Mouse (Mus musculus) liver, embryonic 11.5 days (tissue): Measurements from ENCODE around the gene Cped1. TPM values are rescaled to one million over a fixed set of nuclear protein-coding genes. Genes with fewer than 3 reads are reported as not detected.

Experiments
- ATAC-seq: fragments of 200-750 bp; cut with Nextera tagmentation; replicated peaks from 2 replicates; pipeline ENCODE4 v1.8.0; 2017; ENCODE audit warnings: moderate number of reproducible peaks, mild to moderate bottlenecking, moderate TSS enrichment, moderate library complexity; ENCODE audit not compliant: low FRiP score
- DNase-seq: peaks from one replicate; pipeline ENCODE4 v3.0.0-alpha.2; 2017; ENCODE audit warnings: low spot score
- H3K27ac ChIP-seq: fragments of 300-500 bp; sonication (generic); 2 replicates; pipeline ENCODE4 v1.5.1; 2014; ENCODE audit warnings: mild to moderate bottlenecking, low read depth, low read length, control low read depth
- H3K27me3 ChIP-seq: fragments of 300-500 bp; sonication (generic); replicated peaks from 2 replicates; pipeline ENCODE4 v1.6.1; 2014; ENCODE audit warnings: low read length, mixed read lengths; ENCODE audit not compliant: control insufficient read depth, insufficient read depth
- H3K36me3 ChIP-seq: fragments of 300-500 bp; sonication (generic); 2 replicates; pipeline ENCODE4 v1.6.1; 2014; ENCODE audit warnings: mild to moderate bottlenecking, low read length, moderate library complexity, mixed read lengths; ENCODE audit not compliant: control insufficient read depth, insufficient read depth
- H3K4me1 ChIP-seq: fragments of 300-500 bp; sonication (generic); replicated peaks from 2 replicates; pipeline ENCODE4 v1.6.1; 2014; ENCODE audit warnings: low read length, mixed read lengths; ENCODE audit not compliant: control insufficient read depth, insufficient read depth
- H3K4me2 ChIP-seq: fragments of 300-500 bp; sonication (generic); 2 replicates; pipeline ENCODE4 v1.6.1; 2014; ENCODE audit warnings: mild to moderate bottlenecking, control low read depth, moderate library complexity
- H3K4me3 ChIP-seq: fragments of 300-500 bp; sonication (generic); 2 replicates; pipeline ENCODE4 v1.5.1; 2014; ENCODE audit warnings: low read depth, low read length, control low read depth
- H3K9ac ChIP-seq: fragments of 300-500 bp; sonication (generic); 2 replicates; pipeline ENCODE4 v1.6.1; 2014; ENCODE audit warnings: low read depth, low read length, control low read depth
- H3K9me3 ChIP-seq: fragments of 300-500 bp; sonication (generic); 2 replicates; pipeline ENCODE4 v1.6.1; 2016; ENCODE audit warnings: low read length, inconsistent platforms, mixed read lengths; ENCODE audit not compliant: control insufficient read depth
- WGBS: fragments of 180-500 bp; shearing (Covaris S2); extraction: QIAGEN DNeasy Blood & Tissue Kit; methylation state at CpG from one replicate; pipeline ENCODE4 v1.1.7; 2014; 5-methylcytosine and 5-hydroxymethylcytosine counted together
- polyA plus RNA-seq: library from polyadenylated mRNA; unstranded; fragments of >200 nt; fragmentation: Nextera tagmentation; extraction: Ambion mirVana; gene quantifications from 2 replicates; pipeline ENCODE4 v1.2.1, GENCODE M21; 2014

The Cped1 gene
- polyA plus RNA-seq, 1 experiment from 2014 or later = 6.9 TPM

DNA sequence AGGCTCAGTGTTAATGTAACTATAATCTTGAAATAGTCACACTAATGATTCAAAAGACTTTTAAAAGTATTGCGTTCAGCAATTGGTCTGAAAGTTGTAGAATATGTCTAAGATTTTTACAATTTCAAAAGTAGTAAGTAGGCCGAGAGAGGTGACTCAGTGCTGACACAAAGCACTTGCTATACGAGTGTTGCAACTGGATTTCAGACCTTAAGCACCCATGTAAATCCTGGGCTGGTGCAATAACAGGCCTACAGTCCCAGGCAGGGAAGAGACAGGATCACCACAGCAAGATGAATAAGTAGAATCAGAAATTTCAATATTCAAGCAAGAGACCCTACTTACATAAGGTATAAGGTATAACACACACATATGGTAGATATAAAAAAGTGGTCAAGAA, 292.2 kb downstream of the Cped1 start:
- H3K27ac ChIP-seq = no peak overlapping the region
- DNase-seq = no peak
- H3K36me3 ChIP-seq = no peaks in the 10 kb centered on the region
- WGBS = 76% methylated on average over 3 of the region's 3 CpGs
- no peak overlapping the region for H3K4me3 ChIP-seq
- H3K9ac ChIP-seq = no peak overlapping the region
- H3K27me3 ChIP-seq = no peaks in the 10 kb centered on the region
- H3K9me3 ChIP-seq = no peaks in the 10 kb centered on the region
- no peaks in the 10 kb centered on the region for H3K4me1 ChIP-seq
- H3K4me2 ChIP-seq = no peak overlapping the region
- no peak for ATAC-seq

DNA sequence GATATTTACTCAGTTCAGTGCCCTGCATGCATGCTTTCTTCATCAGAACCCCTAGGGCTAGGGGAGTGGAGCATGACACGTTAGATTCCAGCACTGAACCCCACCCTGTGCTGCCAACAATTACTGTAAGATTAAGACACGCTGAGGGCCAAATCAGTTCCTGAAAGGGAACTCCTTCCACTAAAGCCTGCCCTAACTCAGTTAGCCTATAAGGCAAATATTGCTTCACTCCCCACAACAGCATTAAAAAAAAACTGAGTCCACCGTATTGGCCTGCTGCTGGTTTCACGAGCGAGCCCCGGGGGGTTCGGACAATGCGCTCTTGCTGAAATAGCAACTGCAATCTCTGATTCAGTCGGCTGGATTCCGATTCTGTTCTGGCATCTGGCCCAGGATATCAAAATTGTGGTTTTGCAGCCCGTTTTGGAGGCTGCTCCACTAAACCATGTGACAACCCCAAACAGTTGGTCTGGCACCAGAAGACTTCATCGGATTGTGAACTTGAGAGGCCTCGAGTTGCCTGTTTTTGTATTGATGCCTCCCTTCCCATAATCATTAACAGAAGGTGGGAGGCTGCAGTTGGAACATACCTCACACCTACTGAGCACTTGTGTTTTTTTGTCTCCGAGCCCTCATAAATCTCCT, 294.6 kb downstream of the Cped1 start:
- Histone ChIP-seq H3K4me1 (no peaks in the 10 kb centered on the region), H3K4me2 (no peak overlapping the region), H3K4me3 (no peak overlapping the region), H3K27me3 (no peaks in the 10 kb centered on the region), H3K36me3 (no peaks in the 10 kb centered on the region), H3K27ac (no peak overlapping the region), H3K9me3 (no peaks in the 10 kb centered on the region), H3K9ac (no peak overlapping the region)
- DNase-seq (no peak), ATAC-seq (no peak)
- 67% methylated on average over 14 of the region's 14 CpGs for WGBS

DNA sequence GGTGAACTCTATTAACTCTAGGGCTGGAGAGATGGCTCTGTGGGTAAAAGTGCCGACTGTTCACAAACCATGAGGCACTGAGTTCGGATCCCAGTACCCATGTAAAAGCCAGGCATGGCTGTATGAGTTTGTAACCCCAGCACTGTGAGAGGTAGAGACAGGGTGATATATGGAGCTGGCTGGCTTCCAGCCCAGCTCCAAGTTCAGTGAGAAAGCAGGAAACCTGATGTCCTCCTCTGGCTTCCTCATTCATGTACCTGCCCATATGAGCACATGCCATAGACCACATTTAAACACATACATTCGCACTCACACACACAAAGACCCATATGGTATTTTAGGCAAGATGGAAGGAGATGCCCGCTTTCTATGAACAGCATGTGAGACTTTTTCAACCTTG, 296.7 kb downstream of the Cped1 start:
- no peak overlapping the region for H3K27ac ChIP-seq
- no peak overlapping the region for H3K9ac ChIP-seq
- DNase-seq (no peak), ATAC-seq (no peak)
- 81% methylated on average over 4 of the region's 4 CpGs for WGBS
- H3K27me3 ChIP-seq = peaks cover 7% of the 10 kb centered on the region
- H3K4me3 ChIP-seq = no peak overlapping the region
- H3K4me2 ChIP-seq = no peak overlapping the region
- H3K4me1 ChIP-seq = no peaks in the 10 kb centered on the region
- H3K36me3 ChIP-seq = no peaks in the 10 kb centered on the region
- H3K9me3 ChIP-seq = no peaks in the 10 kb centered on the region

DNA sequence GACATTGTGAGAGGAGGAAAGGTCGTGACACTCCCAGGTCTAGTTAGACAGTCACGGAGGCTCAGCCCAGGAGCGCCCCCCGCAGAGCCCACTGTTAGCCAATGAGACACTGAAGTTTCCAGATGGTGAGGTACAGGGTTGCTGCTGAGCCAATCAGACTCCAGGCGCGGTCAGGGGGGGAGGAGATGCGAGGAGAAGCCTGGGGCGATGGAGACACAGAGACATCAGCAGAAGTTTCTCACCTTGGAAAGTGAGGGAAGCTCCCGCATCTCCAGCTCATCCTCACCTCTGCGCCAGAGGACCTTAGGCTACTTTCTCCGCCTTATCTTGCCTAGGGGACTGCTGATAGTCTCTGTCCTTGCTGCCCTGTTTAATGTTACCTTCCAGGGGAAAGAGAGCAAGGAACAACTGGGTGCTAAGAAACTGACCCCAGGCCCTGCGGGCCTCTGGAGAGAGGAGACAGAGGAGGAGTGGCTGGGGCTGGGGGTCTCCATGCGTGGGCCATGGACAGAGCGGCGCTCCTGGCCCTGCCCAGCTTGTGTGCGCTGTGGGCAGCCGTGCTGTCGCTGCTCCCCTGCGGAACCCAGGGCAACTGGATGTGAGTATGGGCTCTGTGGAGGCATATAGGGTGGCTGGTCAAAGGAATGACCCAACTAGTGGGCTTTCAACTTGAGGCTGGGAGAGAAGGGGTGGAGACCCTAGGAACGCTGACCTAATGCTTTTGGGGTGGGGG, 302.5 kb downstream of the Cped1 start, which contains the start of gene Wnt16:
Wnt16 (plus strand) TSS at position 224 of the 733 bp plus-strand sequence.
- Histone ChIP-seq H3K36me3 (no peaks in the 10 kb centered on the region), H3K27me3 (peaks cover 38% of the 10 kb centered on the region), H3K4me3 (peak within 1 kb of the TSS; percentile 39), H3K27ac (no peak within 1 kb of the TSS), H3K4me2 (peak within 1 kb of the TSS; percentile 67), H3K9me3 (no peaks in the 10 kb centered on the region), H3K4me1 (0 out of 2 replicates have a peak, but pooled peaks cover 4% of the 10 kb centered on the region), H3K9ac (no peak within 1 kb of the TSS)
- DNase-seq (no peak), ATAC-seq (0 out of 2 replicates have a peak, but pooled peaks have one; percentile 51)
- 2% methylated on average over 20 of the region's 20 CpGs for WGBS

DNA sequence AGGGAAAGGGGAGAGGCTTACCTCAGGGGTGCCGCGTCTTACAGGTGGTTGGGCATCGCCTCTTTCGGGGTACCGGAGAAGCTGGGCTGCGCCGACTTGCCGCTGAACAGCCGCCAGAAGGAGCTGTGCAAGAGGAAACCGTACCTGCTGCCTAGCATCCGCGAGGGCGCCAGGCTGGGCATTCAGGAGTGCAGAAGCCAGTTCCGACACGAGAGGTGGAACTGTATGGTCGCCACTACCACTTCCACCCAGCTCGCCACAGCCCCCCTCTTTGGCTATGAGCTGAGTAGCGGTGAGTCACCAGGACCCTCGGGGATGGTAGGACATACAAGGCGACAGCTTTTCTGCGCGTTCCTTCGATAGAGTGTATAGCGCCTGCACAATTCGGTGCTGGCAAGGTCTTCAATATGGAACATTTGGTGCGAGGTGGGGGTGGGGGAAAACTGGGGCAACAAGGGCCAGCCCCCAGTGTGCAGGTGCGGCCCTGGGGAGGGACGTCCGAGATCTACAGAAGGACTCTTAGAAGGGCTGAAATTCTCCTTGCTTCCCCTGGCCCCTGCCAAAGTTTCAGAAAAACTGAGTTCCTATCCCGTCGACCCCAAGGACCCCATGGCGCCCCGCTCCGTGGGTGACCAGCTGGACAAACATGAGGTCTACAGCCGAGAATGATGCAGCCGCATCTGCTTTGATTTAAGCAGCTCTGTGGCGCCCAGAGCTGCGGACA, 303.2 kb downstream of the Cped1 start:
- H3K4me2 ChIP-seq = peak overlapping the region; percentile 67
- H3K27me3 ChIP-seq = peaks cover 38% of the 10 kb centered on the region
- no peak overlapping the region for H3K9ac ChIP-seq
- ATAC-seq = 0 out of 2 replicates have a peak, but pooled peaks have one; percentile 31
- no peak for DNase-seq
- H3K9me3 ChIP-seq = no peaks in the 10 kb centered on the region
- H3K27ac ChIP-seq = no peak overlapping the region
- no peaks in the 10 kb centered on the region for H3K36me3 ChIP-seq
- WGBS = 3% methylated on average over 38 of the region's 38 CpGs
- H3K4me1 ChIP-seq = 0 out of 2 replicates have a peak, but pooled peaks cover 4% of the 10 kb centered on the region
- H3K4me3 ChIP-seq = peak overlapping the region; percentile 39

DNA sequence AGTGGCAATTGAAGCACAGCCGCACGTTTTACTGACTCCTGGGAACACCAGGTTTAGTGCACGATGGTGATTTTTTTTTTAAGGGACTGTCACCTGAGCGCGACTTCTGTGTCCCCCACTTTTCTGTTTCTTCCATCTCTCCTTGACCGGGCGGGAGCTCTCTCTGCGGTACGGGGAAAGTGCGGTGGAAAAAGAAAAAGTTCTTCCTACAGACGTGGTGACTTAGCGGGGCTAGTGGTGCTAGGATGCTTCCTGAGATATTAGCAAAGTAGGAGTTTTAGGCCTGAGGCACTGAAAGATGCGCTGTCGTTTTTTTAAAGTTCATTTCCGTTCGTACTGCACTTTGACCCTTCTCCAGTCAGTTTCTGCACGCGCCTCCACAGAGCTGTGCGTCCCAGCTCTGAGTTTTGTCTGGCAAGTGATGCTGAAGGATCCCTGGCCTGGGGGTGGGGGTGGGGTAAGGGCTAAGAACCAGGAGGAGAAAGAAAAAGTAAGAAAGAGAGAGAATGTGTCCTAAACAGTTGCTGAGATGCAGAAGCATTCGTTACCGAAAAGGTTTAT, 303.8 kb downstream of the Cped1 start:
- ATAC-seq = no peak
- Histone ChIP-seq H3K4me2 (peak overlapping the region; percentile 67), H3K9me3 (no peaks in the 10 kb centered on the region), H3K27ac (no peak overlapping the region), H3K4me1 (0 out of 2 replicates have a peak, but pooled peaks cover 4% of the 10 kb centered on the region), H3K36me3 (no peaks in the 10 kb centered on the region), H3K27me3 (peaks cover 38% of the 10 kb centered on the region), H3K9ac (no peak overlapping the region), H3K4me3 (peak overlapping the region; percentile 39)
- WGBS = 6% methylated on average over 21 of the region's 21 CpGs
- DNase-seq = no peak

DNA sequence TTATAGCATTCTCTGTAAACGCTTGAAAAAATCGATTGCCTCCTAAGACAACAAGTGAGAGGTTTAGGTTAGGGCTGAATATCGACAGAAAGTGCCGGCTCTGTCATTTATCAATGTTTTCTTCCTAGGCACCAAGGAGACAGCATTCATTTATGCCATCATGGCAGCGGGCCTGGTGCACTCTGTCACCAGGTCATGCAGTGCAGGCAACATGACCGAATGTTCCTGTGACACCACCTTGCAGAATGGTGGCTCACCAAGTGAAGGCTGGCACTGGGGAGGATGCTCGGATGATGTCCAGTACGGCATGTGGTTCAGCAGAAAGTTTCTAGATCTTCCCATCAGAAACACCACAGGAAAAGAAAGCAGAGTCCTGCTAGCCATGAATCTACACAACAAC, 305.1 kb downstream of the Cped1 start:
- H3K4me1 ChIP-seq = 0 out of 2 replicates have a peak, but pooled peaks cover 4% of the 10 kb centered on the region
- peaks cover 38% of the 10 kb centered on the region for H3K27me3 ChIP-seq
- no peak overlapping the region for H3K4me3 ChIP-seq
- H3K36me3 ChIP-seq = no peaks in the 10 kb centered on the region
- H3K9me3 ChIP-seq = no peaks in the 10 kb centered on the region
- H3K4me2 ChIP-seq = no peak overlapping the region
- no peak for DNase-seq
- ATAC-seq = no peak
- no peak overlapping the region for H3K27ac ChIP-seq
- H3K9ac ChIP-seq = no peak overlapping the region
- WGBS = 71% methylated on average over 8 of the region's 8 CpGs

DNA sequence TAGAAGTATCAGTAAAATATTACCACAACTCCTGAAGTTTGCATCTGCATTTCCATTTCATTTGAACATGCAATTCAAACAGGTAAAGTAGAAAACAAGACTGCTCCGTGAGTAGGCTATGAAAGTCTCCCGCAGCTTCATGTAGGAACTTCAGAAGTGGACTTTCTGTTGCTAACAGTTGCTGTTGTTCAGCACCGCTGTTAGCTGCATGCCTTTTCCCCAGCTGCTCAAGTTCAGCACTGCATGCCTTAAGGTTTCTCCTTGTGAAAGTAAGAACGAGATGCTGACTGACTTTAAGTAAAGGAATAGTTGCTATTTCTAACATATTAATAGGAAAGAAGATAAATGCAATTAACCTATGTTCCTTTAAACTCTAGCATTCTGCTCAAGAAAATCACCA, 306.3 kb downstream of the Cped1 start:
- no peak overlapping the region for H3K4me3 ChIP-seq
- H3K9ac ChIP-seq = no peak overlapping the region
- H3K27me3 ChIP-seq = peaks cover 35% of the 10 kb centered on the region
- H3K27ac ChIP-seq = no peak overlapping the region
- H3K9me3 ChIP-seq = no peaks in the 10 kb centered on the region
- ATAC-seq = no peak
- H3K4me1 ChIP-seq = 0 out of 2 replicates have a peak, but pooled peaks cover 4% of the 10 kb centered on the region
- H3K36me3 ChIP-seq = no peaks in the 10 kb centered on the region
- DNase-seq = no peak
- WGBS = 42% methylated on average over 4 of the region's 4 CpGs
- H3K4me2 ChIP-seq = no peak overlapping the region
